Mouse (Mus musculus) heart, postnatal 10 days (tissue): Measurements from ENCODE around the gene Wapl. TPM values are rescaled to one million over a fixed set of nuclear protein-coding genes. Genes with fewer than 3 reads are reported as not detected.

Experiments
- DNase-seq, 2 experiments: peaks; one replicate each; pipeline ENCODE4 v3.0.0; 2021
- intact Hi-C: fragments of 180-260 bp; cut with DNase I; formaldehyde crosslinking; loops from one replicate; pipeline ENCODE4 v1.15.1; 2025
- total RNA-seq, 2 experiments: library from RNA; stranded (reverse); gene quantifications; 2 replicates each; pipeline ENCODE4 v1.2.3; 2021

Gene Wapl
- 10 to 100 TPM; 42.1 to 43.6 TPM for total RNA-seq

- intact Hi-C loops, result no loop called here
Measured at GRCm38 (mm10) chr14:34673395-34674228, at the start of gene Wapl. Gene Wapl (plus strand): TSS chr14:34673928.

GRCm38 (mm10) chr14:34626824-34627223 is 46.9 kb upstream of the Wapl start:
- intact Hi-C loops, result no loop called here

More at GRCm38 (mm10) chr14:34673395-34674228, at the start of gene Wapl:
- peak; percentile 98 for DNase-seq

GRCm38 (mm10) chr14:34632722-34633448 is 40.8 kb upstream of the Wapl start:
- DNase-seq, result no peak
- intact Hi-C loops, result no loop called here

More at GRCm38 (mm10) chr14:34626824-34627223, 46.9 kb upstream of the Wapl start:
- no peak for DNase-seq

GRCm38 (mm10) chr14:34635192-34635591 is 38.5 kb upstream of the Wapl start:
- intact Hi-C loops, result no loop called here
- no peak for DNase-seq

- intact Hi-C loops, result no loop called here
- DNase-seq, result no peak
Measured at GRCm38 (mm10) chr14:34635721-34636120, 38.0 kb upstream of the Wapl start.

GRCm38 (mm10) chr14:34644140-34644539 is 29.6 kb upstream of the Wapl start:
- intact Hi-C loops, result no loop called here
- DNase-seq, result no peak

- intact Hi-C loops, result no loop called here
- DNase-seq, result no peak
Measured at GRCm38 (mm10) chr14:34647870-34648475, 25.8 kb upstream of the Wapl start.

GRCm38 (mm10) chr14:34657131-34657530 is 16.6 kb upstream of the Wapl start:
- DNase-seq, result no peak
- intact Hi-C loops, result no loop called here

GRCm38 (mm10) chr14:34660351-34660787 is 13.4 kb upstream of the Wapl start:
- DNase-seq, result peak; percentile 16 to 17
- intact Hi-C loops, result no loop called here

GRCm38 (mm10) chr14:34660788-34661591 is 12.7 kb upstream of the Wapl start:
- peak; percentile 8 to 22 for DNase-seq
- intact Hi-C loops, result no loop called here

- intact Hi-C loops, result no loop called here
- DNase-seq, result peak; percentile 55 to 62
Measured at GRCm38 (mm10) chr14:34661621-34662477, 11.9 kb upstream of the Wapl start.

- intact Hi-C loops, result no loop called here
- DNase-seq, result no peak
Measured at GRCm38 (mm10) chr14:34662478-34662826, 11.3 kb upstream of the Wapl start.

GRCm38 (mm10) chr14:34663381-34663780 is 10.3 kb upstream of the Wapl start:
- DNase-seq, result no peak
- intact Hi-C loops, result no loop called here

GRCm38 (mm10) chr14:34669082-34669481 is 4.6 kb upstream of the Wapl start:
- intact Hi-C loops, result no loop called here
- DNase-seq, result no peak

GRCm38 (mm10) chr14:34670256-34670655 is 3.5 kb upstream of the Wapl start:
- DNase-seq, result no peak
- intact Hi-C loops, result no loop called here

GRCm38 (mm10) chr14:34674229-34674791 is 582 bp downstream of the Wapl start:
- intact Hi-C loops, result no loop called here
- DNase-seq, result peak; percentile 63 to 67

GRCm38 (mm10) chr14:34674932-34675331 is 1.2 kb downstream of the Wapl start:
- no peak for DNase-seq

GRCm38 (mm10) chr14:34675347-34675865 is 1.7 kb downstream of the Wapl start:
- intact Hi-C loops, result no loop called here
- DNase-seq, result no peak

More at GRCm38 (mm10) chr14:34674932-34675331, 1.2 kb downstream of the Wapl start:
- intact Hi-C loops, result no loop called here

- no peak for DNase-seq
- intact Hi-C loops, result no loop called here
Measured at GRCm38 (mm10) chr14:34680815-34681214, 7.1 kb downstream of the Wapl start.
